Mouse (Mus musculus) ovary, postnatal 36 days (tissue): ENCODE measurements around the gene Ampd1.
A peak's percentile ranks its signal among the peaks of the same experiment; 100 is the strongest.
"Not testable (repeated sequence)": the region's sequence is repeated elsewhere in the genome, so short reads cannot be mapped to it uniquely, and the experiment has no call there.

Experiments used
- DNase-seq: peaks from one replicate; pipeline ENCODE4 v3.0.0; 2022; ENCODE audit warnings: low spot score, mixed read lengths

Gene Ampd1

DNA sequence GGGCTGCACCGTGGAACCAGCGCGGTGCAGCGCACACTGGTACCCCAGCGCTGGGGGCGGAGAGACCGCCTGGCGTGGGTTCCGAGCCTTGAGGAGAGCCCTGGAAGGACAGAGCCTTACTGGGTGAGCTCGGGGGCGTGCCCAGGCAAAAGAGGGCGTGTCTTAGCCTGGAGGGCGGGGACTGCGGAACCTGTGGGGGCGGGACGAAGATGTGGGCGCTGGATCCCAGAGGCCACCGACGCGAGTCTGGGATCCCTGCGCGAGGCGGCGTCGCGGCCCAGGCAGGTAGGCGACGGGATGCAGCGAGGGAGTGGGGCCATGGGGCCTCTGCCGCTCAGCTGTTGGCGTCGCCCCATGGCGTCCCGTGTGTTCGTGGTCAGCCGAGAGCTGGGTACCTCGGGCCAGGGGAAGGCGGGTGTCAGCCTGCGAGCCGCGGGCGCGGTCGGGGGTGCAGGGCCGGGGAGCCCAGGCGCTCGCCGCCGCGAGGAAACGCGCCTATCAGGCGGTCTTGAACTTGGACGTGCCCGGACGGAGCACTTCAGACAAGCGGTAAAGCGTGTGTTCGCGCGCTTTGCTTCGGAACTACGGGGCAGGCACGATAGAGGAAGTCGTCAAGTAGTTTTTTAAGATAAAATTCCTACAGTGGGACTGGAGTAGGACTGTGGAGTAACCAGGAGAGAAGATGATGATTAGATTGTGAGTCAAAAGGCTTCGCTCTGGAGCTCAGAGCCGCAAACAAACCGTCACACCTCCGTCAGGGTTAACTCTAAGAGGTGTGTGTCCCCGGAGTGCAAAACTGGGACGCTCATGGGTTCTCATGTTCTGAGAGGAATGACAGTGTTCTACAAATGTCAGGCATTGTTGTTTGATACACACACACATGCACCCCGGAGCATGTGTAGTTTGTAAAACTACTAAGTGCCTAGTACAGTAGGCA is 28.9 kb downstream of the Ampd1 start, which contains the start of gene Dennd2c:
Dennd2c (plus strand) TSS at position 151 of the 937 bp plus-strand sequence.
- DNase-seq = peak; percentile 98

DNA sequence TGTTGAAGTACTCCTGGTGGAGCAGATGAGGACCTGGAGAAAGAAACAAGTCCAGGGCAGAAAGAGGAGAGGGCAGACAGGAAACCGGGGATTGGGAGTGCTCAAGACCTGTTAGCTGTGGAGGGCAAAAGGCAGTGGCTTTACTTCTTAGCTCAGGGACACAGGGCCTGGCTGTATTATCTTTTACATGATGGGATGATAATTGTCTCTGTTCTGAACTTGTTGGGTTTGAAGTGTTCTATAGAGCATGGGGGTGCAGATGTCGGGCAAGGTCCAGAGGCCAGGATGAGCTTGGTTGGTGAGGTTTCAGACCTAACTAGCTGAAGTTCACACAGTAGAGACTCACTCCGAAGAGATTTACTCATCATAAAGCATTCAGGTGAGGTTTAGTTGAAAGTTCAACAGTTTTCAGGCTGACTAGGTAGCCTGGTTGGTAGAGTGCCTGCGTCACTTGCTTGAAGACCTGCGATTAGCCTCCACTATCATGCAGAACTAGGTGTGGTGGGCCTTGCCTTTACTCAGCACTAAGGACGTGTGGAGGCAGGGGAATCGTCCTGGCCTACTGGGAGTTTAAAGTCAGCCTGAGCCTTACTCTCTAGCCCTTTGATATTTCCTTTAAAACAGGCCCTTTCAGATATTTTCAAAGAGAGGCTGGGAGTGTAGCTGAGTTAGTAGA is 33.9 kb downstream of the Ampd1 start:
- DNase-seq = no peak

DNA sequence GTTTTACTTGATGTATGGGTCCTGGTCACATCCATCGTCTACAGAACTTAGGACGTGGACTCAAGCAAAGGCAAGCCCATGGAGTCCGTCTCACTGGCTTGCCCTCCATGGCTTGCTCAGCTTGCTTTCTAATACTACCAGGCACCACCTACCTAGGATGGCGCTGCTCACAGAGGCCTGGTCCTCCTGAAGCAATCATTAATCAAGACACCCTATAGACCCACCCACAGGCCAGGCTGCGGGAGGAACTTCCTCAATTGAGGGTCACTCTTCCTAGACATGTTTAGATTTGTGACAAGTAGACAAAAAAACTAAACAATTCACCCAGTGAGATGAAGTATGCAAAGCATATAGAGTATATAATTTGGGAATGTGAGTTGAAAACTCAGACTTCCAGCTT is 38.4 kb downstream of the Ampd1 start:
- DNase-seq = no peak

DNA sequence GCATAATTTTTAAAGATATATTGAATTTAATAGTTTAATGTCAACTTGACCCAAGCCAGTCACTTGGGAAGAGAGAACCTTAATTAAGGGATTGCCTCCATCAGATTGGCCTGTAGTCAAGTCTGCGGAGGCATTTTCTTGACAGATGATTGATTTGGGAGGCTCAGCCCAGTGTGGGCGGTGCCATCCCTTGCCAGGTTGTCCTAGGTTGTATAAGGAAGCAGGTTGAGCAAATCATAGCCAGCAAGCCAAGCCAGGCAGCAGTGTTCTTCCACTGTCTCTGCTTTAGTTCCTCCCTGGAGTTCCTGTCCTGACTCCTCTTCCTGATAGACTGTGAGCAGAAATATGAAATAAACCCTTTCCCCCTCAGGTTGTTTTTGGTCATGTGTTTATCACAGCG is 49.8 kb downstream of the Ampd1 start:
- no peak for DNase-seq

DNA sequence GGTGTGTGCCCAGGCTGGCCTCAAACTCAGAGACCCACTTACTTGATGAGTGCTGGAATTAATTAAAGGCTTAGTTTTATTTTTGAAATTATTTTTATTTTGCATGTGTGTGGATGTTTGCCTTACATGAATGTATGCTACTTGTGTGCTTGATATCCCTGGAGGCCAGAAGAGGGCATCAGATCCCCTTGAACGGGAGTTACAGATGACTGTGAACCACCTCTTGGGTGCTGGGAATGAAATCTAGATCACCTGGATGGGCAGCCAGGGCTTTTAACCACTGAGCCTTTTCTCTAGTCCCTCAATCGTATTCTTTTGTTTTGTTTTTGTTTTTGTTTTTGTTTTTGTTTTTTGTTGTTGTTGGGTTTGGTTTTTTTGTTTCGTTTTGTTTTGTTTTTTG is 52.3 kb downstream of the Ampd1 start:
- DNase-seq = no peak

DNA sequence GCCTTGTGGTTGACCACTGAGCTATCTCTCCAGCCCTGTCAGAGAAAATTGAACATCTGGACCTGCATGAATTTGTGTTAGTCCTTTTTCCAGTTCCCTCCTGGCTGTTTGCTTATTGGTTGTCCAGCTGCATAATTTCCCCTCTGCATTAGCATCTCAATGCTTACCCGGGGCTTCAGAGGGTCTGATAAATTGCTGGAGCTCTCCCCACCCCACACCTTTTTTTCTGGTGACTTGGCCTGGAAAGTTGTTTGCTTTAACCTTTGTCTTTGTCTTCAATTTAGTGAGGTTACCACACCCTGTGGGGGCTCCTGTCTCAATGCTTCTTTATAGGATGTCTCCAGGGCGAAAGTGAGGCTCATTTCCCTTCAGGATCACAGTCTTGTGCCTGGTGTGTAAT is 53.4 kb downstream of the Ampd1 start:
- no peak for DNase-seq

DNA sequence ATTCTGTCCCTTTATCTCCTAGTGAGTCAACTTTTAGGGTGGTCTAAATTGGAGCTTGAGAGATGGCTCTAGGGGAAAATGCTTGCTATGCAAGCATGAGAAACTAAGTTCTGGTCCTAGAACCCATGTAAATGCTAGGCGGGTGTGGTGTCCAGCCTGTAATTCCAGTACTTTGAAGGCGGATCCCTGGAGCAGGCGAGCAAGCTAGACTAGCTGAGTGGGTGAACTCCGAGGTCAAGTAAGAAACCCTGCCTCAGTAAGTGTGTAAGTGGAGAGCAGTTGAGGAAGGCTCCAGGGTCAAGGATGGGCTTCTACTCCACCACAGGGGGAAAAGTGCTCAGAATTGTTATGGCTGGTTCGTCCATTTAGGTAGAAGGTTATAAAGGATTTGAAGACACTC is 53.9 kb downstream of the Ampd1 start:
- DNase-seq = no peak

DNA sequence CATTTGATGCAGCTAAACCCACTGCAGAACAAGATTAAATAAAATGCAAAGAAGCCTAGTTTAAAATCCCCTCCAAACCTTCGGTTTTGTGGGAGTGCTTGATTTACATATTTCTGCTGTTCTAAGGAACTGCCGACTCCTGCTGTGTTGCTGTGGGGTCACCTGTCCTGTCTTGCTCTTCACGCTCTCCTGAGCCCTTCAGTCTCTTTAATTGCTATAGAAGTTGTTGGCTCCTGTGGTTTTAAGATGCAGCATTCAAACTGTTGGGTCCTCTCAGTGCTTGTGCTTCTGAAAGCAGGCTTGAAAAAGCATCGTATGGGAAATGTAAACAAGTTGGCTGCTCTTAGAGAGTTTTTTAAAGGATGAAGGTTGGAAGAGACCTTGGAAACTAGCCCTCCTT is 54.4 kb downstream of the Ampd1 start:
- DNase-seq = no peak

DNA sequence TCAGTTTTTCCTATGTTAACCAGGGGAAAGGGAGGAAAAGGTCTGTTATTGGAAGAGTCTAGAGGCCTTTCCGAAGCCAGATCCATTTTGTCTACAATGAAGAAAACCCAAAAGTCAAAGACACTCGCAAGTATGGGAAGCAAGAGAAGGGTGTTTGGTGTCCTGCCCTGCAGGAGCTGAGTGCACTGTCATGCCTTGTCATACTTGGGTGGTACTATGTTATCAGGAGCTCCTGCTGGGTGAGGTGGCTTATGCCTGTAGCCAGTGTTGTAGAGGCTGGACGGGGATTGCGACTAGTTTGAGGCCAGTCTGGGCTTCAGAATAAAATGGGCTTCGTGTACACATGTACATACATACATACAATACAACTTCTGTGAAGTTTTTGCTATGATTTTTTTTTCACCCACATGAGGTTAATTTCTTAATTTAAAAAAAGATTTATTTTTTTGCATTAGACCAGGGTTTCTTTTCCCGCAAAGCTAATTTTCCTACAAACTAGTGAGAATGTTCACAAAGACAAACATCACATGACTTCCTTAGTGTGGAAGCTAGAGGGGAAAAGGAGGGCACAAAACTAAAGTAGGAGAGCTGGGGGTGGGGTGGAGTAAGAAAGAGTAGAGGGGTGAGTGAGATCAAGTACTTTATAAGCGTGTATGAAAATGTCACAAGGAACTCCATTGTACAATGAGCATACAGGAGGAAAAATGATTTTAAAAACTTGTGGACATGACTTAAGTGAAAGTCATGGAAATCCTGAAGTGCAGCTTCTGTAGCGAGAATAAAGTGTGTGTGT is 55.7 kb downstream of the Ampd1 start:
- no peak for DNase-seq

DNA sequence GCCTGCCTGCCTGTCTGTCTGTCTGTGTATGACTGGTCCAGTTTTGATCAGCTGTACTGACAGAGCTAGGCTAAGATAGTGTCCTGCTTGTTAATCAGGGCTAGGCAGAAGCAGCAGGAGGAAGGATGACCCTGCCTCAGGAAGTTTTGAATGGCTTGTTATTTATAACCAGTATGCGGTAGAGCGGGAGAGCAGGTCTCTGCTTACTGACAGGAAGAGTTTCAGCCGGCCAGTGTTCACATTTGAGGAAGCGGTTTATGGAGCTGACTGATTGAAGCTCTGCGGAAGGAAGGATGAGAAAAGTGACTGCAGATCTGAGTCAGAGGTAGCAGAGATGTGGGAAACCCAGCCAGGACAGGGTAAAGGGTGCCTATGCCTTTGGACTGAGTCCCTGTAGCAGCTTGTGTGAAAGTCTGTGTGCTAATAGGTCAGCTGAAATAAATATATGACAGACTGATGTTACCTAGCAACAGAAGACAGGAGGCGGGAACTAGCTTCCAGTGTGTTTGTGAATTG is 56.5 kb downstream of the Ampd1 start:
- DNase-seq = no peak

DNA sequence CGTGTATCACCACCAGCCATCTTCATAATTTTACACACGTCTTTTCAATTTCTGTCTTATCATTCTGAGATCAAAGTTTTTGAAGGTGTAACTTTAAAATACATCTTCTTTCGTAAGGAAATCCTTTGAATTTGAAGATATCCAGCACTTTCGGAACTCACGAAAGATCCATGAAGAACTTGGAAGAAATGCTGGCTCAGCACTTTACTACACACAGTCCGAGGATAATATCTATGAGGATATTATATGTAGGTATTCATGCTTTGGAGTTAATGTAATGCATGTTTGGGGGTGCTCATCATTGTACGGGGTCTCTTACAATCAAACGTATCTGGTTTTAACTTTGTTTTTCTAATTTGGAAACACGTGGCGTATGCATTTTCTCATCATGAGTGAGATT is 59.3 kb downstream of the Ampd1 start:
- DNase-seq = no peak

DNA sequence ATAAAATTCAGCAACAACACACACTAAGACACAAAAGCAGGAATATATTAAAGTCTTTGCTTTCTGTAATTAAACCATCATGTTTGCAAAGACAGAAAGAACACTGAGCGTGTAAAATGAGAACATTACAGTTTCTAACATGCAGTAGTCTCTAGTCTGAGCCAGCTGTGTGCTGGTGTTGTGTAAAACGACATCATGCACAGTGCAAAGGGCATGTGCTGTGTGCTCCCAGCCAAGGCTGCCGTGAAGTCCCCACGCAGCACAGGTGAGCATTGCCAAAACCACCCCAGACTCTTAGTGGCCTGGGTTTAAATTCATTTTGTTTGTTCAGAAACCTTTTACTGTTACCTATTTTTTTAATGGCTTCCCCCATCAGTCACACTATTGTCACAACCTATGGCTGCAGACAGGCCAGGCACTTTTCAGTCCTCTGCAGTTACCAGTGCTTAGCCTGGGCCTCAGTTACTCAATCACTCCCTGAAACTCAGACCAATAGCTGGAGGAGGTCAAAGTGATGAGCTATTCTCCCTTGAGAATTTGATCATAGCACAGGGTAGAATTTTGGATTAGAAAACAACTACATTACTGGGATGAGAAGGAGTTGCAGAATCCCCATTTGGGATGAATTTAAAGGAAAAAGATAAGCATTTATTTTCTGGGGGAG is 62.7 kb downstream of the Ampd1 start:
- DNase-seq = no peak

DNA sequence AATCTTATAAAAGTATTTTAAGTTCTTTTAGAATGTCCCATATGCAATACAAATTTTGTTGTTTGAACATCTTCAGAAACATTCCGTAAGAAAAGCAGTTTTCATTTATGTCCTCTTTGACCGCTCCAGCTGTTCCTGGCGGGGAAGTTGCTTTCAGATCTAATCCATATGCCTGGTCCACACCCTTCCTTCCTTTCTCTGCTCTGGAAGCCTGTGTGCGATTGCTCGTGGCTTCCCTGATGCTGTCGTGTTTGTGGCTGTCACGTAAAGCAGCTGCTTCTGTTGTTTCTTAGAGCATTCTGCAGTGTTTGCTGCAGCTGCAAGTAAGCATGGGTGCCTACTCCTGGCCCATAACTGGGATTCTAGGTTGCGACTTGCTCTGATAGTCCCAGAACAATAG is 65.2 kb downstream of the Ampd1 start:
- DNase-seq = no peak

DNA sequence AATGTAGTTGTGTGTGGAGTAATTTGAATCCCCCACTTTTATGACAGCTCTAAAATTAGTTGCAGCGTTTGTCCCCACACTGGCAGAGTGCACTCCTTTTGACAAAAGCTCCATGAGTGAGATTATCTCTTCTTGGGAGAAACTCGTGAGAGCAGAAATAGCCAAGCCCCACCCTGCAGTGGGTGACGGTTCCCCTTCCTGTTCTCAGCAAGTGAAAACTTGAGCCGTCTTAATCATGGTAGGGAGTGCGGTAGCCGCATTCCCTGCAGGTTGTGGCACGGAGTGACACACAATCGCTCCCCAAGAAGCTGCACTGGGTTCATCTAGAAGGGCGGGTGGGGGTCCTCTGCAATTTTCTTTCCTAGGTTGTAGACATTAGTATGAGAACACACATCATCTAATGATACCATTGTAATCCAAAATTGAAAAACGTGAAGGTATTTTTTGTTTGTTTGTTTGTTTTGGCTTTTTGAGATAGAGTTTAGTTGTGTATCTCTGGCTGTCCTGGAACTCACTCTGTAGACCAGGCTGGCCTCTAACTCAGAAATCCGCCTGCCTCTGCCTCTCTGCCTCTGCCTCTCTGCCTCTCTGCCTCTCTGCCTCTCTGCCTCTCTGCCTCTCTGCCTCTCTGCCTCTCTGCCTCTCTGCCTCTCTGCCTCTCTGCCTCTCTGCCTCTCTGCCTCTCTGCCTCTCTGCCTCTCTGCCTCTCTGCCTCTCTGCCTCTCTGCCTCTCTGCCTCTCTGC is 66.5 kb downstream of the Ampd1 start:
- not testable (repeated sequence) for DNase-seq

DNA sequence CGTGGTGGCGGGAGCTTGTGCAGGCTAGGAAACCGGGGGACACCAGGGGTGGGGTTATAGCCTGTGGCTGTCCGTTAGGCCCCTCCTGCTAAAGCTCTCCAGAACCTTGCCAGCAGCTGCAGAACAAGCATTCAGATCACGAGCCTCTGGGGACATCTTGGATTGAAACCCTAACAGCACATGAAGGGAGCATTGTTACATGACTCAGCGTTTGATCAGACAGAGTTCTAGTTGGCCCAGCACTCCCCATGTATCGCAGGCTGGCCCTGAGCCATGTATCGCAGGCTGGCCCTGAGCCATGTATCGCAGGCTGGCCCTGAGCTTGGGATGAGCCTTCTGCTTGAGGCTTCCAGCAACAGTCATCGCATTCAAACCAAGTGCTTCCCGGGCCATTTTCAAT is 67.5 kb downstream of the Ampd1 start:
- DNase-seq = no peak

DNA sequence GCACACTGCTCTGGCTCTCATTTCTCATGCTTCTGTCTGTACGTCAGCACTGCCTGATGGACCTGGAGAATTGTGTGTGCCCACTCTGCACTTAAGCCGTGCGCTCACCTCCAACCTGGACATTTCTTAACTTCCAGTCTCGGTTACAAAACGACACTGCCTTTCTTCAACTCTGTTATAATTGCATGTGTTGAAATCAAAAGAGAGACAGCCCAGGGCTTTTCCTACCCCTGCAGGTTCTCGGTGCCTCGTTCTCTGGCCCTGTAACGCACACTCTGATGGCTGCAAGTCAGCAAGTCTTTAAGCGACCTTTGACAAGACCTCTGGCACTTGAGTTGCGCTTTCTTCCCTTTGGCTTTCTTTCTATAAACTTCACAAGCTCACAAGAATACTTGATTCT is 68.6 kb downstream of the Ampd1 start:
- DNase-seq = no peak

DNA sequence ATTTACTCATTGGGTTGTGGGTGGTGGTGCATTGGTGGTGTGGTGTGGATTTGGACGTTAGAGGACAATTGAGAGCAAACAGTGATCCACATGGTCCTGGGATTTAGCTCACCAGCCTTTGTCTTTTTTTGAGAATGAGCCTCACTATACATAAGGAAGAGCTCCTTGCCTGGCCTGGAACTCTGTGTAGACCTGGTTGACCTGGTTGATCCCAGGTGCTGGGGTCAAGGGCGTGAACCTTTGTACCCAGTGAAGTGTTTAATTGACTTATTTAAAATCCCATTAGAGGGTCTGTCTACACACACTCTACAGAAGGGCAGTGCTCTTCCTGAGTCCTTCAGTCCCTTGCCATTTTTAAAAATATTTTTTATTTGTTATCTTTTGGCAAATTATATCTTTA is 71.5 kb downstream of the Ampd1 start:
- no peak for DNase-seq

DNA sequence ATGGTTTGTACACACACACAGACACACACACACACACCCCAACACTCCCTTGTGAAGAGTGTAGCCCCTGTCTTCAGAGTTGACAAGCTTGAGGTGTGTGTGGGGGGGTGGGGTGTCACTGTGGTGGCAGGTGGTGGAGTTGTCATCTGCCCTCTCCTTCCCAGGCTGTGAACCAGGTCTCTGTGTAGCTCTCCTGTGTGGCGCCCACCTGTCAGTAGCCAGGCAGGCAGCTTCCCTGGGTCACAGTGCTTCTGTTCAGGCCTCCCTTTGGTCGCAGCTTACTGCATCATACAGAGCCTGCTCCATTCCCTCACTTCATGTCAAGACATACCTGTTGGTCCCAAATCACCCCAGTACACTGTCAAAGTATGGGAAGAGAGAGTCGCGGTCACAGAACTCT is 72.0 kb downstream of the Ampd1 start:
- no peak for DNase-seq

DNA sequence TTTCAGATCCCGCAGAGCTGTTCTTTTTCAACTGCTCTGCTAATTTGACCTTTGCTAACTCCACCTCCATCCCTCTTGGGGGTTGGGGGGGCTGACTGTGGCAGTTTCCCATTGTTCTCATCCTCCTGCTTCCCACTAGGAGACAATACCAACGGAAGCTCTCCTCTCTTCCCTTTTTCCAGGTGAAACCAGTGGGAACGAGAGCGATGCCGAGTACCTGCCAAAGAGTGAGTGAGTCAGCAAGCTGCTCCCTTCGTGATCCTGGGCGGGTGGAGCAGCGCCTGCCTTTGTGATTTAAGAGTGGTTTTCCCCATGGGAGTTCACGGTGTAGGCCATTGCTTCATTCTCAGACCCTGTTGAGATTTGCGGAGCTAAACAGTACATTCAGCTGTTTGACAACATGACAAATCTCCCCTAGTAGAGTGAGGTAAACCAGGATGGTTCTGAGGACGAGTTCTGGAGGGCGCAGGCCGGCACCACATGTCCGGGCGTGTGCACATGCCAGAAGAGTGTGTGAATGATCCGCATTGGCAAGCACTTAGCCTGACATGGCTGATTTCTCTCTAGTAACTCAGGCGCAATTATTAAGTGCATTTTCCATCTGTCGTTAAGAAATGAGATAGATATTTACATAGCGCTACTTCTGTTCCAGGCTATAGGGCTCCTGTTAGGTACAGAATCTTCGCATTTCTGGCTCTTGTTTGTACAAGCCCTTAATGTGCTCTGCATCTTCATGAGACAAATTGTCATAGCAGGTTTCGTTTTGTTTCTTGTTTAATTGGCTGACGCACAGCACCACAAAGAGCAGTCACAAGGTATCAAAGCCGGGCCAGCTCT is 72.7 kb downstream of the Ampd1 start:
- no peak for DNase-seq

DNA sequence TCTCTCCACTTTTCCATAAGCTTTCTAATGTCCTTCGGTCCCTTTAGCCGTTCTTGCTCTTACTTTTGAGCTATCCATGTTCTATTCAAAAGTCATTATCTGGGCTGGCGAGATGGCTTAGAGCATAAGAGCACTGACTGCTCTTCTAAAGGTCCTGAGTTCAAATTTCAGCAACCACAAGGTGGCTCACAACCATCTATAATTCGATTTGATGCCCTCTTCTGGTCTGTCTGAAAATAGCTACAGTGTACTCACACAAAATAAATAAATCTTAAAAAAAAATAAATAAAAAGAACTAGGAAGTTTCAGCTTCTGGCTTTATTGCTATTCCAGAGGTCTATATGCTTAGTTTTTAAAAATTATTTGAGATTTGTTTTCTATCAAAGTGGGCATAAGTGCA is 74.0 kb downstream of the Ampd1 start:
- no peak for DNase-seq
